Mouse (Mus musculus): Measurements from ENCODE around the gene Gm3453.
"Not testable (repeated sequence)": the region's sequence is repeated elsewhere in the genome, so short reads cannot be mapped to it uniquely, and the experiment has no call there.

Gm3453 gene

DNA sequence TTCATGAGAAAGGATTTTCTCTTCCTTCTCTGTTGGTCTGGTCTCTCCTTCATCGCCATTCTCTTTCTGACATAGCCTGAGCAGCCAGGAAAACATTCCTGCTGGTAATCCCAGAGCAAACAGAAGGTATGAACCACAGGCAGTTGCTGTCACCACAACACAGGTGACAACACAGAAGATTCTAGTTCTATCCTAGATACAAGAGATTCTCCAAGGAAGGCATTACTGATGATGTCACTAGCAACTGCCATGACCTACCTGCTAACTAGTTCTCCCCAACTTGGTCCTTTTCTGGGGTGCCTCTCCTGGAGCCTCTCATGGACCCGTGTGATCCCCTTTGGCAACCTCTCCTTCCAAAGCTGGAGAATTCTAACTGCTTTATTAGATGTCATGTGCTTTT is at the start of gene Gm3453:
Gene Gm3453, minus strand, starts transcription at position 101 of the 400 bp plus-strand sequence.
- CTCF ChIA-PET = not testable (repeated sequence)

DNA sequence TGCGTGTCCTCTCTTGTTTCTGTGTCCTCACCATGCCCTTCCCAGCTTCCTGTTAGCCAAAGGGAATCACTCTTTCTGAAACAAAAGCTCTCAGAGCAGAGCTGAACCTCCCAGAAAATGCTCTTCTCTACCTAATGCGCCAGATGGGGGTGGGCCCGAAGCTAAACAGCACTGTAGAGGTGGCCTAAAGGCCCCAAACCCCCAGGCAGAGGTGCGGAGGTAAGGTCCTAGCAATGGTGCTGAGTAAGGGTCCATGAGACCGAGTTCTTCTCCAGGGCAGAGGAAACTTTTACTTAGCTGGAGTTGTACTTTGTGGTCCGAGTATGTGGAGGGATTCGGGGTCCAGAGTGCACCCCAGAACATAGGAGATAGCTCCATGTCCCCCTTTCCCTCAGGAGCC is 8.2 kb upstream of the Gm3453 start:
- CTCF ChIA-PET = not testable (repeated sequence)

DNA sequence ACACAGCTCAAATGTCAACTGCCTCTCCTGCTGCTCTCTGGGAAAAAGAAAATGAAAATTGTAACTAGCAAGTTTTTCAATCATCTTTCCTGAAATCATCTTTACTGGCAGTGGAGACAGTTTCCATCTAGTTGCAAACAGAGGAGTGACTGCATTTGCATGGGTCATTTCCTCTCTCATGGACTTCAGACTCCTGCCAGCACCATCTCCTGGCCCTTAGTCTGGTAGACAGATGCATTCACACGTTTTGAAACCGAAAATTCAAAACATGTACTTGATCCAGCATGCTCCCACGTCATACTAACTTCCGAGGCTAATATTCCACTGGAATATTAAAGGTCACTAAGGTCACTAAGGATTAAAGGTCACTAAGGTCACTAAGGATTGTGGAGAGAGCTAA is 16.5 kb downstream of the Gm3453 start:
- CTCF ChIA-PET = not testable (repeated sequence)

- CTCF ChIA-PET = not testable (repeated sequence)
Observed at GRCm38 (mm10) chr14:5961635-5962034, 17.3 kb downstream of the Gm3453 start, which contains the start of gene Gm3248. Gene Gm3248, minus strand, starts transcription at chr14:5961745.

GRCm38 (mm10) chr14:5961102-5961501 is 17.8 kb downstream of the Gm3453 start:
- CTCF ChIA-PET = not testable (repeated sequence)

- CTCF ChIA-PET = not testable (repeated sequence)
Observed at GRCm38 (mm10) chr14:5960479-5960878, 18.5 kb downstream of the Gm3453 start.

DNA sequence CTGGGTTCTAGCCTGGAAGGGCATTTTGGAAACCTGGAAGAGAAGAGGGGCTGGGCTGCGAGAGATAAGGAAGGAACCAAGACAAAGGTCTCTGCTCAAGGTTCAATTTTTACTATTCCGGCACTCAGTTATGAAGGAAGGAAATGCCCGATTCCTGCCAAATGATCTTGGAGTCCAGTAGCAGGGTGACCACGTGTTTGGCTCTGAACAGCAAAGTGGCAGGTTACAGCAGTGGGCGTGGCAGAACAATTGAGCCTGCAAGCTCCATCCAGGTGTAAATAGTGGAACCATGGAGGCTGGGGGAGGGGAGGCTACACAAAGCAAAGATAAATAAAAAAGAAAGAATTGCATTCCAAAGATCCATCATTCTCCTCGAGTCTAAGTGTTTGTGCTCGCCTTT is 55.7 kb downstream of the Gm3453 start:
- CTCF ChIA-PET = not testable (repeated sequence)

Measured in spleen, embryonic (tissue).